Mouse (Mus musculus): ENCODE measurements around the gene Tph2. TPM values are rescaled to one million over a fixed set of nuclear protein-coding genes. Genes with fewer than 3 reads are reported as not detected.

The Tph2 gene
- not detected in 2 replicates for polyA plus RNA-seq (2012; rRNA removed)

GRCm38 (mm10) chr10:115184697-115185096 lies at the start of gene Tph2:
TSS of gene Tph2 (minus strand) at chr10:115185022.

Other genes starting within 250 kb of the Tph2 start
- gene Tbc1d15, start 66.4 kb upstream of the Tph2 start, polyA plus RNA-seq (2012; rRNA removed) = 3.8 and 4.9 TPM in 2 replicates
- gene Rab21, start 130.6 kb upstream of the Tph2 start, polyA plus RNA-seq (2012; rRNA removed) = 22.8 and 52.3 TPM in 2 replicates
- gene Tmem19, start 177.5 kb upstream of the Tph2 start, polyA plus RNA-seq (2012; rRNA removed) = 11.1 and 14.9 TPM in 2 replicates
- gene Thap2, start 199.4 kb upstream of the Tph2 start, polyA plus RNA-seq (2012; rRNA removed) = 4.6 and 5.3 TPM in 2 replicates
- 10.6 and 12.6 TPM in 2 replicates for gene Zfc3h1, start 199.9 kb upstream of the Tph2 start, polyA plus RNA-seq (2012; rRNA removed)

Measured in ovary, adult 2 months (tissue).